Mouse (Mus musculus) adrenal gland (tissue): Measurements from ENCODE around the gene Fsd2.

Experiments used
- intact Hi-C: fragments of 180-260 bp; cut with DNase I; formaldehyde crosslinking; loops from one replicate; pipeline ENCODE4 v1.15.1; 2025

Fsd2 gene

GRCm38 (mm10) chr7:81554369-81554768 is 12.4 kb downstream of the Fsd2 start:
- intact Hi-C loops: no loop called here

GRCm38 (mm10) chr7:81553589-81553988 is 13.2 kb downstream of the Fsd2 start:
- intact Hi-C loops: no loop called here

DNA sequence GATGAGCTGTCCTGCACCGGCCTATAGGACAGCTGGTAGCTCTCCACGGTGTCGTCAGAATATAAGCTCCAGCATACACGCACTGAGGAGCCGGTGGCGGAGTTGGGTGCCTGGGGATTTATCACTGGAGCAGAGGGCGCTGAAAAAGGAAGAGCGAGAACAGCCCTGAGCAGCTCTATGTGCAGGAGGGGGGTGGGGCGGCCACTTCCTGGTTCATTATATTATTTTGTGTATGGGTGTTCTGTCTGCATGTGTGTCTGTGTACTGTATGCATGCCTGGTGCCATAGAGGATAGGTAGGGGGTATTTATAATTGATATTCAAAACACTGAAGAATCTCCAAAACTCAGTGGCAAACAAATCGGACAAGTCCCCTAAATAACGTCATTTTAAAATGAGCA is 17.9 kb downstream of the Fsd2 start:
- intact Hi-C loops: no loop called here

DNA sequence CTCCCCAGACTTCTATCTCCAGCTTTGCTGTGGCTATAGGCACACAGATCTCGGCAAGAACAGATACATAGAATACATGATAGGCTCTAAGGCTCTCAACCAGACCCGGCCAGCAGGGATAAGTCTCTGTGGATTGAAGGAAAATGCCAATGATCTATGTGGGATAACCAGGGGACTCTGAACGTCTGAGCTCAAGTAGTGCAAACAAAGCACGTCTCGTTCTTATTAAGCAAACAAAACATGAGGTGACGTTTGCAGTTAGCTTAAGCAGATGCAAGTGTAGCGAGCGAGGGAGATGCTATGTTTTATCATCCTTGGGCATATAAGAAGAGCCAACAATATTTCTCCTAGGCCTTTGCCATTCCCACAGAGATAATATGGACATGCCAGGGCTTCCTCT is 23.8 kb downstream of the Fsd2 start:
- intact Hi-C loops: no loop called here

GRCm38 (mm10) chr7:81541924-81542524 is 24.7 kb downstream of the Fsd2 start:
- intact Hi-C loops: no loop called here

DNA sequence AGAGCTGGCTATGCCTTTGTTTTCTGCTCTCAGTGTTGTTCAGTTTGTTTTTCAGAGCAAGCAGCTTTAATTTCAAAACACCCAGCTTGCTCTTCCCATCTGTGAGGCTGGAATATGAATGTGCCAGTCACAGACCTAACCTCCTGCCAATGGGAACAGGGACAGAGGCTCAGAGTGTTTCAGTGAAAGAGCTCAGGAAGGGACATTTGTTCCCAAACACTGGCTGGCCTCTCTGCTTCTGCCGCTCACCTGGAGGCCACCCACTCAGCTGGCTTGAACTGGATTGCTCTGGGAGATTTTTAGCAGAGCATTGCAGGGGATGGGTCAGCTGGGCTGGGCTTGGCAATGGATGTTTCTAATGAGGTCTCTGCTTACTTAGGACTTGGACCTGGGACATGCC is 25.7 kb downstream of the Fsd2 start:
- intact Hi-C loops: no loop called here

GRCm38 (mm10) chr7:81539565-81539964 is 27.2 kb downstream of the Fsd2 start:
- intact Hi-C loops: no loop called here

- intact Hi-C loops: no loop called here
These were observed 28.6 kb downstream of the Fsd2 start for GRCm38 (mm10) chr7:81538070-81538675.

DNA sequence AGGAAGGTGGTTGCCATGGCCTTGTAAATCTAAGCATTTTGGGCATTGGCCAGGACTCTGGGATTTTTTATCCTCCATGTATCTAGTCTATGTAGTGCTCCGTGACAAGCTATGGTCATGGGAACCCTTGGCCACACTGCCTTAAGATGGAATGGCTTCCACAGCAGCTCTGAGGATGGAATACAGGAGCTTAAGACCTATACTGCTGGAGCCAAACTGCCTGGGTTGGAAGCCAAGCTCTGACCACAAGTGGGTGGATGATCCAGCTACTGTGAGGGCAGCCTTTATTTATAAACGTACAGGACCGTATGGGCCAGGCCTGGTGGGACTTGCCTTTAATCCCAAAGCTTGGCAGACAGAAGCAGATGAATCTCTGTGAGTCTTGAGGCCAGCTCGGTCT is 30.3 kb downstream of the Fsd2 start:
- intact Hi-C loops: no loop called here

DNA sequence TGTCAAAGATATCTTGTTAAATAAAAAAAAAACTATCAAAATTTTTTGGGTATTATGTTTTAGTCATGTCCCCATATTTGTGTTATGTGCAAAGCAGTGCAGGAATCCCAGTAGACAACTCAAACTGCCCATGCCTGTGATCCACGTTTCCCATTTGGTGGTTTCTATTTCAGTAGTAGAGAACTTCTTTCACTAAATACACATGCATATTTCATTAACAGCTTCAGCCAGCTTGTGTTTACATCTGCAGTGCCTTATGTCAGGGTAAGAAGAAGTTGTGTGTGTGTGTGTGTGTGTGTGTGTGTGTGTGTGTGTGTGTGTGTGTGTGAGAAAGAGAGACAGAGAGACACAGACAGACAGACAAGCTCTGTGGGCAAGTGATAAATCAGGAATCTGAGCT is 35.3 kb downstream of the Fsd2 start:
- intact Hi-C loops: no loop called here

DNA sequence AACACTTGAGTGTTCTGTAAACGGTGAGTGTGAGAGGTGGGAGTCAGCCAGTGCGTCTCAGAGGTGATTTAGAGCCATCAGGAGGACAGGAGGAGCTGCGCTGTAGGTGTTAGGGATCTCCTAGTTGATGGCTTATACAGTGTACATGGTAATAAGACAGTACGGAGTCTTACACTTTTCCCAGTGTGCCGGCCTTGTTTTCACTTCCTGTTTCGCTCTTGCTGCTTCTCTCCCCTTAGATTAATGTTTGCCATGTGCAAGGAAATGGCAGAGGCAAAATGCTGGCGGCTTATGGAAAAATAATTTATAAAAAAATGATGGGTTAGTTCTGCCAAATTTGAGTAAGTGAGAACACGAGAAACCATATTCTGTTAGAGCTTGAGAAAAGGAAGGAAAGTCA is 37.8 kb downstream of the Fsd2 start:
- intact Hi-C loops: no loop called here

DNA sequence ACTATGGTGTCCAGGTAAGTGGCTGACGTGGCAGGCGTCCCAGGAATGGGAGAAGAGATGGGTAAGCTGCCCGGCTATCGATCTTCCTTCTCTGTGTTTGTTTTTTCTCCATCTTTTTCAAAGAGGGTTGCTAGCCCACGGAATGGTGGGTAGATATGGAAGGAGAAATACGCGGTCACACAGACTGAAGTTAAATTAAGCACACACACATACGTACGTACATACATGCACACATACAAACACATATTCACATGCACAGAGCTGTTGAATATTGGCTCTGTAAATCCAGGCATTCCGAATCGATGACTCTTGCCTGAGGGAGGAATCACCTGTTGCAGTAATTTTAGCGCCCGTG is 43.1 kb downstream of the Fsd2 start:
- intact Hi-C loops: loop anchor here (5.0 kb wide), 1 partner anchor 44 kb away; the partner anchor contains the start of gene Fsd2

GRCm38 (mm10) chr7:81523008-81523662 is 43.6 kb downstream of the Fsd2 start:
- intact Hi-C loops: loop anchor here (5.0 kb wide), 1 partner anchor 44 kb away; the partner anchor contains the start of gene Fsd2

DNA sequence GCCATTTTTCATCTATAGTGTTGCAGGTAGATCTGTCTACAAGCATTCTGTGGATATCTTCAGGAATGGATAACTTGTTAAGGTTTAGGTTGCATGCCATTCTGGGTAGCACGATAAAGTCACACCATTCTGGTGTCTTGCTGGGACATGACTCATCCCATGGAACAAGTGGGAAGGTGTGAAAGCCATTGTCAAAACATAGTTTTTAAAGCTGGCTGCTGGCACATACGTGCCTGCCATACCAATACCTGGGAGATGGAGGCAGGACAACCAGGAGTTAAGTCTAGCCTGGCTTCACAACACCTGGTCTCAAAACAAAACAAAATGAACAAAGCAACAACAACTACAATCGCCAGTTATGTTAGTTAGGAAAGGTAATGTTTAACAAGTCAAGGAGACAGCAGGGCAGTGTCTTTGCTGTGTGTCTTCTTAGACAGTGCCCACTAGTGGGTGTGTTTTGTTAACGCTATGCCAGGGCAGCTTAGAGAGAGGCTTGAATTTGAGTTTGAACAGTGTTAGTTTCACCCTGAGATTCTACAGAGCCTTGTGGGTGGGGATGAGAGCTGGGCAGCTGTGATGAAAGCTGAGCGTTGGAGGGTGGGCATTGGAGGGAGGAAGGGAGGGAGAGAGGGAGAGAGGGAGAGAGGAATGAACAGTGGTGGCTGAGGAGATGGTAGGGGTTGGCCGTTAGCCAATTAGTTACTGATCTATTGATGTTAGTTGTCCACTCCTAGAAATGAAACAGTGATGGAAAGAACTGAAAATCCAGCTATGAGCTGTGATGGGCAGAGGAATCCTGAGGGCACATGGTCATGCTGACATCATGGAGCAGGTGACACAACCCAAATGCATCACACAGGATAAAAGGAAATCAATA is 50.4 kb downstream of the Fsd2 start:
- intact Hi-C loops: no loop called here

DNA sequence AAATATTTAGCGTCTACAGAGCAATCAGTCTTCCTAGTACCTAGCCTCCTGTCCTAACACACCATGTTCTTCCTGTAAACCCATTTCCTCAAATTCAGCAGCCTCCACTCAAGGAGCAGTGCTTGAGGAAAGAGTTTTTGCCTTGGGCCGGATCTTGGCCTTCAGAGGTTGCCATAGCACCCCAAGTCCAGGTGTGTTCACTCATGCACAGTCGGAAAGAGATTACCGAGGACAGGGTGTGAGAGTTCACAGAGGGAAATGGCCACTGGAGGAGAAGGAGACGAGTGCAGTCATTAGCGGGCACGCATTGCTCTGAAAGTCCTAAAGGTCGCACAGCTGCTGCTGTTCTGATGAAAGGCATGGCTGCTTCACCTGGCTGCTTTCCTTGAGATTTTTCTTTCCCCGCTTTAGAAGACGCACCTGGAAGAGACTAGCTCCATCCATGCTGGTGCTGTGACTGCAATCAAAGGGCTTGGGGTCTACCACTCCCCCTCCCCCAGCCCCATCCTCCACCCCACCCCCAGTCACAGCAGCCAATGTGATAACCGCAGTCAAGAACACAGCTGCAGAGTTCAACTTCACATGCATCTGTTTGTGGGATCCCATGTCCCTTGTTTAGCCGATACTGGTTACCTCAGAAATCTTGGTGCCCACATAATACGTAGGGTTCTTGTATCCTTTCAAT is 51.7 kb downstream of the Fsd2 start:
- intact Hi-C loops: no loop called here

DNA sequence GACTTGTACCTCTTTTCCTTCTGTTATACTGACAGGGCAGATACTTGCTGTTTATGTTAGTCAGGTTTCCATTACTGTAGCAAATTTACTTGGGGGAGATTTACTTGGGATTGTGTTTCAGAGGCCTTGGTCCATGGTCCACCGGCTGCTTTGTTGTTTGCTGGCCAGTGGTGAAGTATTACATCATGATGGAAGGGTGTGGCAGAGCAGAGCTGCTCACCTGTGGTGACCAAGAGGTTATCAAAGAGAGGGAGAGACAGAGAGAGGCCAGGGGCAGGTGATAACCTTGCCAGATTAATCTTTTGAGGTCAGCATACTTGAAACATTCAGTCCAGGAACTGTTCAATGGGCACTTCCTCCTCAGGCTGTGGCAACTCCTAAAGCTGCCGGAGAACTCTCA is 65.7 kb downstream of the Fsd2 start:
- intact Hi-C loops: no loop called here

DNA sequence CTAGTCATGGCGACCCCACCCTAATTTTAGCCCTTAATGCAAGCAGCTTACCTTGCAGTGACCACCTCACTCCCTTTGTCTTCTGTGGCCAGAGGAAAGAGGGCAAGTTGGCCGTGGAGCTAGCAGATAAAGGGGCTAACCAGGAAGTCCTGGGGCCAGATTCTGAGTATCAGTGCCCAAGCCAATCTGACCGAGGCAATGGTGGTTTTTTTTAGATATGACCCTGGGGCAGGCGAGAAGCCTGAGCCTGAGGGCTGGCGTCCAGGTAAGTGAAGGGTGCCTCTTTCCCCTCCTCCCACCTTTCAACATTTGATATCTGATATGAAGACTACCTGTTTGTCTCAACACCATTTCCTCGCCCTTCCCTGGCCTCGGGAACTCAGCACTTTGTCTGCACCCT is 68.6 kb downstream of the Fsd2 start, which contains the start of gene BC048679:
Gene BC048679 (minus strand): TSS at position 101 of the 400 bp plus-strand sequence.
- intact Hi-C loops: no loop called here

- intact Hi-C loops: no loop called here
These were observed 69.6 kb downstream of the Fsd2 start for GRCm38 (mm10) chr7:81497171-81497570.

GRCm38 (mm10) chr7:81493331-81494021 is 73.3 kb downstream of the Fsd2 start, which contains the start of gene Ap3b2:
Ap3b2 (minus strand) TSS chr7:81493925.
- intact Hi-C loops: no loop called here

DNA sequence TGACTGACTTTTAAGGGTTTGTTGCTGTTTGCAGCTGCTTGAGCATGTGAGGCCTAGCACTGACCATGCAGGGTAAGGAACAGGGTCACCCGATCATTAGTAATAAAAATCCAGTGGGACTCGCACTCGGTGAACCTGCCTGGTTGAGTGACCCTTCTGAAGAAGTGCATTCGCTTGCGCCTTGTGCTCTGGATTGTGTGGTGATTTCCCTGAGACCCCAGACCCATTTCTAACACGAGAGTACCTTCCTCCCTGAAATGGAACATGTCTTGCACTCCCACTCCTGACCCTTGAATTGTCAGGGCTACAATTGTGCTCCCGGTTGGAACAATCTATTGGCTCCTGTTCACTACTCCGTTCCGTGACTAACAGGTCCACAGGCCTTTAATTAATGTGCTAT is 74.1 kb downstream of the Fsd2 start:
- intact Hi-C loops: no loop called here

GRCm38 (mm10) chr7:81489649-81490048 is 77.1 kb downstream of the Fsd2 start:
- intact Hi-C loops: no loop called here
